Mouse (Mus musculus): ENCODE results near the gene Mrpl14. TPM values are rescaled to one million over a fixed set of nuclear protein-coding genes. Genes with fewer than 3 reads are reported as not detected.

Mrpl14 gene
- polyA plus RNA-seq, 2 experiments, result 113 to 147 TPM

DNA sequence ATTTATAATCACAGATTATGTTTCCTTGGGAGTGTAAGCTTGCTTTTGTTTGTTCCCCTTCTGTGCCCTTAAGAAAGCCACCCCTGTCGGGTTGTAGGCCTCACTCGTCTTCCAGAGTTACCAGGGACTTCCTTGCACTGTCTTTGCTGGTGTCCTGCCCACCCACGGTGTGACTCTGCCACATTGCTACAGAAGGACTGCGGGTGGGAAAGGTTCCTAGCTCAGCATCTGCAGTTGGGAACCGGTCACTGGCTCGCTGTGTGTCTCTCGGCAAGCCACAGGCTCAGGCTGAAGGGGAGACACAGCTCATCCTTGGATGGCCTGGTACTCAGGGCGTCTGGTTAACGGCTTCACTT lies 15.1 kb downstream of the Mrpl14 start:
- DNase-seq (ENCODE audit: low spot score), result no peak
- Histone ChIP-seq H3K27ac (replicated peaks; ENCODE audit: low read depth, low read length) (no peak overlapping the region), H3K4me3 (replicated peaks; ENCODE audit: low read length) (no peak overlapping the region), H3K36me3 (ENCODE audit: control insufficient read depth, insufficient read depth, low read length) (peaks cover 23% of the 10 kb centered on the region), H3K4me2 (replicated peaks; ENCODE audit: low read depth, low read length, severe bottlenecking) (no peak overlapping the region), H3K27me3 (ENCODE audit: control insufficient read depth, insufficient read depth, low read length) (no peaks in the 10 kb centered on the region), H3K9ac (ENCODE audit: low read depth, low read length, severe bottlenecking) (no peak overlapping the region), H3K4me1 (ENCODE audit: control insufficient read depth, insufficient read depth, low read length) (no peaks in the 10 kb centered on the region), H3K9me3 (ENCODE audit: control insufficient read depth, low read length) (no peaks in the 10 kb centered on the region)
- WGBS, result 79% methylated on average over 9 of the region's 9 CpGs
- ATAC-seq (ENCODE audit: low FRiP score, low read depth), result no peak
- no peak for TF ChIP-seq POLR2A (IDR thresholded peaks at IDR 0.05; ENCODE audit: borderline replicate concordance, extremely low read depth, insufficient read depth, insufficient read length)

DNA sequence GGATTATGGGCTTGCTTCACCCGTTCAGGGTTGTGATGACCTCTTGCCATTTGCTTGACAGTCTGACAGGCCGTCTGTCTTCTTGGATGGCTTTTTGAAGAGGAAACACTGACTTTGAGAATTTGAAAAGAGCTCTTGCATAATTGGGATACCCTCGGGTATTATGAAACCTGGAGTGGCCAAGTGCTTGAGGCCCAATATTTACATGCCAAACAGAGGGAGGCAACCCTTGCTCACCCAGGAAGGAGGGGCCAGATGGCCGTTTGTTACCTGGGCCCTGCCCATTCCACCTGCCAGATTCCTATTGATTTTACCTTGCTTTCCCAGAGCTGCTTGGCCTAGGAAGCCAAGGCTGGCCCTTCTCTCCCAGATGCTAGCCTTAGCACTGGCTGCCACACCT lies 16.1 kb downstream of the Mrpl14 start:
- H3K4me1 ChIP-seq (ENCODE audit: control insufficient read depth, insufficient read depth, low read length), result no peaks in the 10 kb centered on the region
- ATAC-seq (ENCODE audit: low FRiP score, low read depth) (no peak), DNase-seq (ENCODE audit: low spot score) (no peak)
- H3K4me2 ChIP-seq (replicated peaks; ENCODE audit: low read depth, low read length, severe bottlenecking), result no peak overlapping the region
- no peaks in the 10 kb centered on the region for H3K27me3 ChIP-seq (ENCODE audit: control insufficient read depth, insufficient read depth, low read length)
- H3K4me3 ChIP-seq (replicated peaks; ENCODE audit: low read length), result no peak overlapping the region
- no peak for TF ChIP-seq POLR2A (IDR thresholded peaks at IDR 0.05; ENCODE audit: borderline replicate concordance, extremely low read depth, insufficient read depth, insufficient read length)
- H3K36me3 ChIP-seq (ENCODE audit: control insufficient read depth, insufficient read depth, low read length), result peaks cover 15% of the 10 kb centered on the region
- 54% methylated on average over 4 of the region's 4 CpGs for WGBS
- no peaks in the 10 kb centered on the region for H3K9me3 ChIP-seq (ENCODE audit: control insufficient read depth, low read length)
- no peak overlapping the region for H3K9ac ChIP-seq (ENCODE audit: low read depth, low read length, severe bottlenecking)
- no peak overlapping the region for H3K27ac ChIP-seq (replicated peaks; ENCODE audit: low read depth, low read length)

- Histone ChIP-seq H3K4me3 (replicated peaks; ENCODE audit: low read length) (no peak overlapping the region), H3K27me3 (ENCODE audit: control insufficient read depth, insufficient read depth, low read length) (no peaks in the 10 kb centered on the region), H3K27ac (replicated peaks; ENCODE audit: low read depth, low read length) (no peak overlapping the region), H3K9ac (ENCODE audit: low read depth, low read length, severe bottlenecking) (no peak overlapping the region), H3K4me1 (ENCODE audit: control insufficient read depth, insufficient read depth, low read length) (no peaks in the 10 kb centered on the region), H3K36me3 (ENCODE audit: control insufficient read depth, insufficient read depth, low read length) (peaks cover 6% of the 10 kb centered on the region), H3K4me2 (replicated peaks; ENCODE audit: low read depth, low read length, severe bottlenecking) (no peak overlapping the region), H3K9me3 (ENCODE audit: control insufficient read depth, low read length) (no peaks in the 10 kb centered on the region)
- DNase-seq (ENCODE audit: low spot score), result no peak
- 60% methylated on average over 7 of the region's 7 CpGs for WGBS
- no peak for ATAC-seq (ENCODE audit: low FRiP score, low read depth)
- no peak for TF ChIP-seq POLR2A (IDR thresholded peaks at IDR 0.05; ENCODE audit: borderline replicate concordance, extremely low read depth, insufficient read depth, insufficient read length)
These were observed 17.1 kb downstream of the Mrpl14 start for GRCm38 (mm10) chr17:45703187-45703586.

DNA sequence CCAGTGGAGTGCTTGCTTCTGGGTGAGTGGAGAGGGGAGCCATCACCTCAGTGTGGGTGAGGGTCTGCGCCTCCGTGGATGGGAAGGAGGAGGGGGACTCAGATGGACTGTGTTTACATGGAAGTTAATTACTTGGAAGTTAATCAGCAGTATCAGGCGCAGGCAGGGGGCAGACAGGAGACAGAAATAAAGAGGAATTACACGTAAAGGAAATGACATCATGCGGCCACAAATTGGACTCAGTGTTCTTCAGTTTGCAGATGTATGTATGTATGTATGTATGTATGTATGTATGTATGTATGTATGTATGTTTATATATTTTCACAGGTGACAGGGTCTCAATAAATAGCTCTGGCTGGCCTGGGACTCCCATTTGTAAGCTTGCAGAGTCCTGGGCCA lies 20.7 kb downstream of the Mrpl14 start:
- Histone ChIP-seq H3K36me3 (ENCODE audit: control insufficient read depth, insufficient read depth, low read length) (no peaks in the 10 kb centered on the region), H3K4me1 (ENCODE audit: control insufficient read depth, insufficient read depth, low read length) (no peaks in the 10 kb centered on the region), H3K9me3 (ENCODE audit: control insufficient read depth, low read length) (no peaks in the 10 kb centered on the region), H3K27me3 (ENCODE audit: control insufficient read depth, insufficient read depth, low read length) (no peaks in the 10 kb centered on the region), H3K9ac (ENCODE audit: low read depth, low read length, severe bottlenecking) (no peak overlapping the region), H3K4me2 (replicated peaks; ENCODE audit: low read depth, low read length, severe bottlenecking) (no peak overlapping the region), H3K4me3 (replicated peaks; ENCODE audit: low read length) (no peak overlapping the region), H3K27ac (replicated peaks; ENCODE audit: low read depth, low read length) (no peak overlapping the region)
- ATAC-seq (ENCODE audit: low FRiP score, low read depth) (no peak), DNase-seq (ENCODE audit: low spot score) (no peak)
- TF ChIP-seq POLR2A (IDR thresholded peaks at IDR 0.05; ENCODE audit: borderline replicate concordance, extremely low read depth, insufficient read depth, insufficient read length), result no peak
- 61% methylated on average over 5 of the region's 5 CpGs for WGBS

DNA sequence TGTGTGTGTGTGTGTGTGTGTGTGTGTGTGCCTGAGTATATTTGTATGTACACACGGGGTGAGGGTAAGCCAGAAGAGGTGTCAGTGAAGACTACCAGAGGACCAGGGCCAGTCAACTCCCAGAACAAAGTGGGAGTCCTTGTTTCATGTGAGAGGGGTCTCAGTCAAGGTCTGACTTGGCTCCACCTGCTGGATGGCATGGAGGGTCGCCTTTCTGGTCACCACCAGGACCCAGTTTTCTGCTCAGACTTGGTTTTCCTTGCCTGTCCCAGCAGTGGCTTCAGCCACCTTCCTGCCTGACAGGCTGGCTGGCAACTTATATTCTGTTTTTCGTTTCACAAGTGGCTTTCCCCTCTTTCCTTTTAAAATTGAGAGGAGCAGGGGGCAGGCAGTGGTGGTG lies 21.3 kb downstream of the Mrpl14 start:
- no peaks in the 10 kb centered on the region for H3K36me3 ChIP-seq (ENCODE audit: control insufficient read depth, insufficient read depth, low read length)
- ATAC-seq (ENCODE audit: low FRiP score, low read depth) (no peak), DNase-seq (ENCODE audit: low spot score) (no peak)
- H3K9me3 ChIP-seq (ENCODE audit: control insufficient read depth, low read length), result no peaks in the 10 kb centered on the region
- H3K27ac ChIP-seq (replicated peaks; ENCODE audit: low read depth, low read length), result no peak overlapping the region
- TF ChIP-seq POLR2A (IDR thresholded peaks at IDR 0.05; ENCODE audit: borderline replicate concordance, extremely low read depth, insufficient read depth, insufficient read length), result no peak
- H3K4me1 ChIP-seq (ENCODE audit: control insufficient read depth, insufficient read depth, low read length), result no peaks in the 10 kb centered on the region
- 27% methylated on average over 3 of the region's 3 CpGs for WGBS
- H3K27me3 ChIP-seq (ENCODE audit: control insufficient read depth, insufficient read depth, low read length), result no peaks in the 10 kb centered on the region
- H3K4me3 ChIP-seq (replicated peaks; ENCODE audit: low read length), result no peak overlapping the region
- no peak overlapping the region for H3K4me2 ChIP-seq (replicated peaks; ENCODE audit: low read depth, low read length, severe bottlenecking)
- H3K9ac ChIP-seq (ENCODE audit: low read depth, low read length, severe bottlenecking), result no peak overlapping the region

DNA sequence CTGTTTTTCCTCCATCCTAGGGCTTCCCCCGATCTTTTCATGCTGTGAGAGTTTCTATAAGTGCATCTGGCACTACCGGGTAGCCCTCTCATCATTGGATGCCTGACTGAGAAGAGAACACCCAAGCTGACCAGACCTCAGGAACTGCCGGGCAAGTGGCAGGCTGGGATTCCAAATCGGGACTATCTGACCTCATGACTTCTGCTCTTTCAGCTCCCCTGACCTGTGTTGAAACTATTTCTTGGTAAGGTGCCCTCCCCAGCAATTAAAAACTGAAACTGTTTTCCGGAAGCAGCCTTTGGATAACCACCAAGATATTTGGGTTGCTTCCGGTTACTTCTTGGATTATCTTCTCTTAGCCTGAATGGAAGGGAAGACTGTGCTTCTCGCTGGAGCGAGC lies 22.1 kb downstream of the Mrpl14 start:
- Histone ChIP-seq H3K36me3 (ENCODE audit: control insufficient read depth, insufficient read depth, low read length) (no peaks in the 10 kb centered on the region), H3K4me3 (replicated peaks; ENCODE audit: low read length) (no peak overlapping the region), H3K27ac (replicated peaks; ENCODE audit: low read depth, low read length) (no peak overlapping the region), H3K4me2 (replicated peaks; ENCODE audit: low read depth, low read length, severe bottlenecking) (no peak overlapping the region), H3K27me3 (ENCODE audit: control insufficient read depth, insufficient read depth, low read length) (no peaks in the 10 kb centered on the region), H3K9ac (ENCODE audit: low read depth, low read length, severe bottlenecking) (no peak overlapping the region), H3K4me1 (ENCODE audit: control insufficient read depth, insufficient read depth, low read length) (no peaks in the 10 kb centered on the region), H3K9me3 (ENCODE audit: control insufficient read depth, low read length) (no peaks in the 10 kb centered on the region)
- DNase-seq (ENCODE audit: low spot score), result no peak
- TF ChIP-seq POLR2A (IDR thresholded peaks at IDR 0.05; ENCODE audit: borderline replicate concordance, extremely low read depth, insufficient read depth, insufficient read length), result no peak
- 90% methylated on average over 8 of the region's 8 CpGs for WGBS
- ATAC-seq (ENCODE audit: low FRiP score, low read depth), result no peak

Measured in limb, embryonic 14.5 days (tissue).